9 mouse cellular contexts compared by ENCODE assay signal in the genomic region with DNA sequence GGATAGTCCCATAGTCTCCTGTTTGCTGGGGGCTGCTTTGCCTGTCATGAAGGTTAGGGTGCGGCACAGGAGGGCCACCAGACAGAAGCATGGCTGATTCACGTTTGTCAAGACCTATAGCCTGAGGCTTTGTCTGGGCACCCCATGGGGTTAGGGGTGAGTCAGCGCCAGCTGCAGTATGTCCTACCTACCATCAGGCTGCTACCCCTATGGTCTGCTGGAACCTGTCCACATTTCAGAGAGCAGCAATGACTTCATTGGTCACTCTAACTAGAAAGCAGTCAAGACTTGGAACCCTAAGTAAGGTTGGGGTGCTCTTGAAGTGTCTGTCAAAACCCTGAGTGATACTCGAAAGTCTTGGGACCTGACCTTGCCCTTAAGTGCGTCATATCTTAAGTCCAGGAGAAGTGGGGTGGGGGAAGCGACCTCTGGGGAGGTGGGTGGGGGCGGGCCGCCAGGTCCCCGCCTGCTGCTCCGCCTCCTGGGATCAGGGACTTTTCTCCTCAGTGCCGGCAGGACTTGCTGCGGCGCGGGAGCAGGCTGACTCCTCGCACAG. TPM values are rescaled to one million over a fixed set of nuclear protein-coding genes. Genes with fewer than 3 reads are reported as not detected.
A peak's percentile ranks its signal among the peaks of the same experiment; 100 is the strongest.
DNase-seq lines count a peak whose midpoint lies in the region; ATAC-seq and TF ChIP-seq lines count a peak whose summit lies in the region.
"Had no signal": no experiment of that assay in that cellular context is flagged by ENCODE, and none has a peak within 500 bp of the region (broad histone marks: within the 10 kb centered on the region; RNA-seq: fewer than 3 reads in every experiment).

A gene (plus strand): TSS at position 506 of the 556 bp plus-strand sequence.

- no peak for TF ChIP-seq CTCF in E14TG2a.4 (conservative IDR thresholded peaks at IDR 0.05; ENCODE audit: low read length)

- WGBS in hindbrain, embryonic 12.5 days: 10% methylated on average over 15 of the region's 15 CpGs
- 13% methylated on average over 15 of the region's 15 CpGs for WGBS in hindbrain, embryonic 14.5 days
- WGBS in limb, embryonic 12.5 days: 10% methylated on average over 15 of the region's 15 CpGs

- no peak for ATAC-seq in hindbrain, embryonic 12.5 days (ENCODE audit: low FRiP score)
- no peak for ATAC-seq in hindbrain, embryonic 14.5 days (ENCODE audit: low FRiP score)
- ATAC-seq in limb, embryonic 12.5 days (ENCODE audit: insufficient number of reproducible peaks, insufficient read depth, low FRiP score, low TSS enrichment, low read depth): no peak
- ATAC-seq in cerebellum, adult (ENCODE audit: insufficient number of reproducible peaks, low FRiP score, low TSS enrichment): no peak

- H3K36me3 ChIP-seq in hindbrain, embryonic 12.5 days: peaks cover 30% of the 10 kb centered on the region
- H3K36me3 ChIP-seq in hindbrain, embryonic 14.5 days (replicated peaks; ENCODE audit: control insufficient read depth, insufficient read depth): peaks cover 28% of the 10 kb centered on the region
- peaks cover 28% of the 10 kb centered on the region for H3K36me3 ChIP-seq in E14TG2a.4 (ENCODE audit: insufficient read depth, low read length)
- peaks cover 30% of the 10 kb centered on the region for H3K36me3 ChIP-seq in limb, embryonic 12.5 days

- H3K27ac ChIP-seq in hindbrain, embryonic 12.5 days: no peak within 1 kb of the TSS
- H3K27ac ChIP-seq in hindbrain, embryonic 14.5 days: no peak within 1 kb of the TSS
- H3K27ac ChIP-seq in limb, embryonic 12.5 days: no peak within 1 kb of the TSS

- H3K9ac ChIP-seq in hindbrain, embryonic 12.5 days: no peak within 1 kb of the TSS
- H3K9ac ChIP-seq in hindbrain, embryonic 14.5 days: no peak within 1 kb of the TSS
- H3K9ac ChIP-seq in limb, embryonic 12.5 days (replicated peaks): peak within 1 kb of the TSS; percentile 31; the same call in 1 of the 2 replicates

- peak within 1 kb of the TSS; percentile 27 for H3K4me2 ChIP-seq in hindbrain, embryonic 12.5 days (replicated peaks)
- no peak within 1 kb of the TSS; the same call in 1 of the 2 replicates for H3K4me2 ChIP-seq in hindbrain, embryonic 14.5 days (replicated peaks)
- H3K4me2 ChIP-seq in limb, embryonic 12.5 days: peak within 1 kb of the TSS; percentile 48

- DNase-seq in hindbrain, embryonic 14.5 days (ENCODE audit: low spot score): no peak
- peak; percentile 72 for DNase-seq in Muller cell, postnatal 12 days (ENCODE audit: inconsistent ontology term)
- DNase-seq in layer of hippocampus, adult 9-11 months: no peak
- no peak for DNase-seq in cerebellum, postnatal 4 days (ENCODE audit: low spot score in 2 of 2)

- H3K27me3 ChIP-seq in hindbrain, embryonic 12.5 days: peaks cover 25% of the 10 kb centered on the region
- peaks cover 24% of the 10 kb centered on the region for H3K27me3 ChIP-seq in hindbrain, embryonic 14.5 days (ENCODE audit: control insufficient read depth, insufficient read depth, low read length)
- H3K27me3 ChIP-seq in E14TG2a.4 (ENCODE audit: insufficient read depth, low read length): peaks cover 34% of the 10 kb centered on the region
- H3K27me3 ChIP-seq in limb, embryonic 12.5 days: peaks cover 29% of the 10 kb centered on the region

- H3K4me3 ChIP-seq in hindbrain, embryonic 12.5 days: no peak within 1 kb of the TSS; the same call in 1 of the 2 replicates
- H3K4me3 ChIP-seq in hindbrain, embryonic 14.5 days (replicated peaks; ENCODE audit: low read length): no peak within 1 kb of the TSS
- H3K4me3 ChIP-seq in E14TG2a.4 (replicated peaks; ENCODE audit: low read length): peak within 1 kb of the TSS; percentile 66
- peak within 1 kb of the TSS; percentile 31 for H3K4me3 ChIP-seq in limb, embryonic 12.5 days (replicated peaks)
- H3K4me3 ChIP-seq: megakaryocyte, embryonic 14.5 days had no signal

- peaks cover 13% of the 10 kb centered on the region; the same call in 1 of the 2 replicates for H3K4me1 ChIP-seq in hindbrain, embryonic 12.5 days
- H3K4me1 ChIP-seq in hindbrain, embryonic 14.5 days (replicated peaks; ENCODE audit: control insufficient read depth, insufficient read depth, low read length): no peaks in the 10 kb centered on the region
- H3K4me1 ChIP-seq in E14TG2a.4 (replicated peaks; ENCODE audit: low read depth, low read length): peaks cover 67% of the 10 kb centered on the region
- peaks cover 38% of the 10 kb centered on the region for H3K4me1 ChIP-seq in limb, embryonic 12.5 days (replicated peaks)

- H3K9me3 ChIP-seq in hindbrain, embryonic 12.5 days (replicated peaks): no peaks in the 10 kb centered on the region
- H3K9me3 ChIP-seq in hindbrain, embryonic 14.5 days (ENCODE audit: control insufficient read depth, low read length): no peaks in the 10 kb centered on the region
- no peaks in the 10 kb centered on the region for H3K9me3 ChIP-seq in E14TG2a.4 (ENCODE audit: low read length)
- H3K9me3 ChIP-seq in limb, embryonic 12.5 days: no peaks in the 10 kb centered on the region
- H3K9me3 ChIP-seq: megakaryocyte, embryonic 14.5 days had no signal

RNA-seq across cellular contexts. Expression of the gene that starts here (rescaled TPM):
- polyA plus RNA-seq in hindbrain, embryonic 12.5 days (2016; fragmentation: Nextera tagmentation; extraction: Ambion mirVana): 3.1 and 3.9 TPM in 2 replicates
- 1.3 and 3.0 TPM in 2 replicates for polyA plus RNA-seq in hindbrain, embryonic 14.5 days (2014; fragmentation: Nextera tagmentation; extraction: Ambion mirVana)
- 8.0 TPM in 2 replicates for polyA plus RNA-seq in limb, embryonic 12.5 days (2016; fragmentation: Nextera tagmentation; extraction: Ambion mirVana)

Comparison
In these comparisons a context has a peak if more than half of its experiments do, and no peak if none do; other contexts are left out.
1. H3K4me3 ChIP-seq: peak in E14TG2a.4 (single experiment) and limb, embryonic 12.5 days (single experiment); none in hindbrain, embryonic 12.5 days (single experiment) and hindbrain, embryonic 14.5 days (single experiment).